Mouse (Mus musculus): ENCODE results near the gene Med13l. TPM values are rescaled to one million over a fixed set of nuclear protein-coding genes. Genes with fewer than 3 reads are reported as not detected.

Med13l gene
- total and polyA plus RNA-seq, 2 experiments from 2014 or later = 11.3 to 28.9 TPM

DNA sequence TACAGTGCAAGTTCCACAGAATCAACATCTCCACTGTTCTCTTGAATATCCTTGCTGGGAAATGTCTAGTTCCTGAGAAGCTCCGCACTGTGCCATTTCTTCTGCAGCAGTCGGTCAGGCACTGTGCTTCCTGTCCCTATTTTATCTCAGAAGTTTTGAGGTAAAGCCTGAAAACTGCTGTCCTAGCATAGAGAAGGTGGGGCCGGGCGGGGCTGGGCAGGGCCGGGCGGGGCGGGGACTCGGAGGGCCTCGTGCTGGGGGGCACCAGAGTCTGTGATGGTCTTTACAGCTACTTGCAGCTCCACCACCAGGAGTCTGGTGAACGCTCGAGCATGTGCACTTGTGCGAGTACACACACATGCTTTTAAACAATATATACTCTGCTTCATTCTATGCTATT, 83.6 kb downstream of the Med13l start:
- Histone ChIP-seq H3K4me3 (ENCODE audit: low read length) (no peak overlapping the region), H3K36me3 (ENCODE audit: insufficient read depth, low read length) (no peaks in the 10 kb centered on the region), H3K9me3 (ENCODE audit: low read length) (no peaks in the 10 kb centered on the region), H3K4me2 (ENCODE audit: low read depth, low read length) (no peak overlapping the region), H3K9ac (replicated peaks; ENCODE audit: low read length) (no peak overlapping the region), H3K27ac (no peak overlapping the region), H3K27me3 (ENCODE audit: insufficient read depth, low read length) (no peaks in the 10 kb centered on the region), H3K4me1 (ENCODE audit: insufficient read depth, low read length) (peaks cover 5% of the 10 kb centered on the region)
- WGBS = 91% methylated on average over 12 of the region's 12 CpGs
- ATAC-seq (no peak), DNase-seq (ENCODE audit: low spot score) (no peak)
- TF ChIP-seq CTCF (IDR thresholded peaks at IDR 0.05; ENCODE audit: low read depth) = no peak

DNA sequence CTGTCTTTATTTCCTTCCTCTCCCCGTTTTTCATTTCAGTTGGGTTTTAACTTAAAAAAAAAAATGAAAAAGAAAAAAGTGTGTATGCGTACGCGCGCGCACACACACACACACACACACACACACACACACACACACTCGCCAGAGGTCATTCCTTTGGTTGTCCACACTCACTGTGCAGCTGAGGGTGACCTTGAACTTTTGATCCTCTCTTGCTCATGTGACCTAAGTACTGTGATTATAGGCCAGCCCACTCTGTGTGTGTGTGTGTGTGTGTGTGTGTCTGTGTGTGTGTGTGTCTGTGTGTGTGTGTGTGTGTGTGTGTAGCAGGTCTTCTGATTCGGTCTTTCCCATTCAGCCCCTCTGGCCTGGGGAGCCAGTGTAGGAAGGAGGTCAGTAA, 84.0 kb downstream of the Med13l start:
- no peak for DNase-seq (ENCODE audit: low spot score)
- no peak overlapping the region for H3K4me2 ChIP-seq (ENCODE audit: low read depth, low read length)
- no peaks in the 10 kb centered on the region for H3K27me3 ChIP-seq (ENCODE audit: insufficient read depth, low read length)
- H3K9me3 ChIP-seq (ENCODE audit: low read length) = no peaks in the 10 kb centered on the region
- no peak overlapping the region for H3K4me3 ChIP-seq (ENCODE audit: low read length)
- H3K9ac ChIP-seq (replicated peaks; ENCODE audit: low read length) = no peak overlapping the region
- no peaks in the 10 kb centered on the region for H3K36me3 ChIP-seq (ENCODE audit: insufficient read depth, low read length)
- H3K4me1 ChIP-seq (ENCODE audit: insufficient read depth, low read length) = peaks cover 5% of the 10 kb centered on the region
- TF ChIP-seq CTCF (IDR thresholded peaks at IDR 0.05; ENCODE audit: low read depth) = no peak
- no peak overlapping the region for H3K27ac ChIP-seq
- 96% methylated on average over 8 of the region's 8 CpGs for WGBS
- no peak for ATAC-seq

DNA sequence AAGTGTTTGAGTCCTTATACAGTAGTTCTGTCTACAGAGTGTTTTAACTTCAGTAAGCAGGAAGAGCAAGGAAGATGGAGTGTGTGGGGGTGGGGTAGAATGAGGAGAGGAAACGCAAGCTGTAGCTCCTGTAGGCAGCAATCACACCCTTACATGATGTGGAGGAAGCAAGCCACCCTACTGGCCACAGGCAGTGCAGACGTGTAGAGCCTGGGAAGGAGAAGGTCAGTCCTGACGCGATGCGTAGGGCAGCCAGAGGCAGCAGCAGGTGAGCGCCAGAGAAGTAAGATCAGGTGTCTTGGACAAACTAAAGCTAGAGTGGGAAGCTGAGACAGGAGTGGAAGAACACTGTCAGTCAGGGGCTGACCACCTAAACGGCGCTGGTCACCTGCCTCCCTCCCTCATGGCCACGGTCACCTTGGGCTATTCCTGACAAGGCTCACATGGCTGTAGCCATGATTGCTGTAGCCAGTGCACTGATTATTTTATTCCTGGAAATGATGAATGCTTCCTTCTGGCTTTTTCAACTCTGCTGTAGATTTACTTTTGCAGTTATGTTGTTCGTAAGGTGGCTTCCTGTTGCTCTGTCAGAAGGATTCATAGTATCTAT, 84.8 kb downstream of the Med13l start:
- WGBS = 86% methylated on average over 10 of the region's 10 CpGs
- DNase-seq (ENCODE audit: low spot score) (no peak), ATAC-seq (no peak)
- no peak; the same call in 1 of the 2 replicates for TF ChIP-seq CTCF (IDR thresholded peaks at IDR 0.05; ENCODE audit: low read depth)
- Histone ChIP-seq H3K36me3 (ENCODE audit: insufficient read depth, low read length) (no peaks in the 10 kb centered on the region), H3K4me2 (ENCODE audit: low read depth, low read length) (no peak overlapping the region), H3K27me3 (ENCODE audit: insufficient read depth, low read length) (no peaks in the 10 kb centered on the region), H3K9me3 (ENCODE audit: low read length) (no peaks in the 10 kb centered on the region), H3K27ac (no peak overlapping the region), H3K4me3 (ENCODE audit: low read length) (no peak overlapping the region), H3K9ac (replicated peaks; ENCODE audit: low read length) (no peak overlapping the region), H3K4me1 (ENCODE audit: insufficient read depth, low read length) (peaks cover 5% of the 10 kb centered on the region)

DNA sequence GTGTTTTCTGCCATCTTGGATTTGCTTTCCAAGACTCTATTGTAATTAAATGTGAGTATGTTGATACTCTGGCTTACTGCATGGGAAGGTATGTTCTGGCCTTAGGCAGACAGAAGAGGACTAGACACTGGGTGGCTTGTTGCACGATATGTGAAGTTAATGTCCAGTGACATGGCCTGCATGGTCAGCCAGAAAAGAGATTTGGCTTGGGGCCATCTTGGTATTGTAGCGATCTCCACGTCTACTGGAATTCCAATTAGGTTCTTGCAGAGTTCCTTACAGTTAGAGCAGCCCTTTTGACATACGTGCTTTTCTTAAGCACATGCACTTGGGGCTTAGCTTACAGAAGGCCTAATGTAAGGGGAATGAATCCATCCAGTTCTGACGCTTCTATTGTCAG, 86.4 kb downstream of the Med13l start:
- ATAC-seq (no peak), DNase-seq (ENCODE audit: low spot score) (peak; percentile 19)
- Histone ChIP-seq H3K36me3 (ENCODE audit: insufficient read depth, low read length) (no peaks in the 10 kb centered on the region), H3K9me3 (ENCODE audit: low read length) (no peaks in the 10 kb centered on the region), H3K27ac (no peak overlapping the region), H3K4me3 (ENCODE audit: low read length) (no peak overlapping the region), H3K4me1 (ENCODE audit: insufficient read depth, low read length) (peaks cover 5% of the 10 kb centered on the region), H3K27me3 (ENCODE audit: insufficient read depth, low read length) (no peaks in the 10 kb centered on the region), H3K4me2 (ENCODE audit: low read depth, low read length) (no peak overlapping the region), H3K9ac (replicated peaks; ENCODE audit: low read length) (no peak overlapping the region)
- 37% methylated on average over 5 of the region's 5 CpGs for WGBS
- TF ChIP-seq CTCF (IDR thresholded peaks at IDR 0.05; ENCODE audit: low read depth) = no peak

DNA sequence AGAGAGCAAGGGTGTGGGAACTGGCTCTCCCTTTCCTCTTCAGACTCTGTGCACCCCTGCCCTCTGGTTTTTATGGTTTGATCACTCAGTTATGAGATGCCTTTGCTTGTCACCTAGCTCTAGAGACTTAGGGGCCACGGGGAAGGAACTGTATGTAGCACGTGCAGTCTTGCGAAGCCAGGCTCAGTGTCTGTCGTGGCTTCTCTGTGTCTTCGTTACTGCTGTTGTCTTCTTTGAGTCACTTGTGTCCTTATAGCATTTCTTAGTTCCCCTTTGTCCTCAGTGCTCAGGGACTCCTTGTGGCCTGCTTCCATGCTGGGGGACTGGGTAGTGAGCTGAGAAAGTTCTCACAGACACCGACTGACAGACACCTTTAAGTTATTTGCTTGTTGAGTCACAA, 86.9 kb downstream of the Med13l start:
- no peak overlapping the region for H3K4me2 ChIP-seq (ENCODE audit: low read depth, low read length)
- TF ChIP-seq CTCF (IDR thresholded peaks at IDR 0.05; ENCODE audit: low read depth) = no peak
- no peak overlapping the region for H3K4me3 ChIP-seq (ENCODE audit: low read length)
- H3K9me3 ChIP-seq (ENCODE audit: low read length) = no peaks in the 10 kb centered on the region
- H3K9ac ChIP-seq (replicated peaks; ENCODE audit: low read length) = no peak overlapping the region
- 52% methylated on average over 6 of the region's 6 CpGs for WGBS
- no peak for ATAC-seq
- no peaks in the 10 kb centered on the region for H3K36me3 ChIP-seq (ENCODE audit: insufficient read depth, low read length)
- no peaks in the 10 kb centered on the region for H3K27me3 ChIP-seq (ENCODE audit: insufficient read depth, low read length)
- H3K4me1 ChIP-seq (ENCODE audit: insufficient read depth, low read length) = peaks cover 5% of the 10 kb centered on the region
- no peak overlapping the region for H3K27ac ChIP-seq
- no peak for DNase-seq (ENCODE audit: low spot score)

DNA sequence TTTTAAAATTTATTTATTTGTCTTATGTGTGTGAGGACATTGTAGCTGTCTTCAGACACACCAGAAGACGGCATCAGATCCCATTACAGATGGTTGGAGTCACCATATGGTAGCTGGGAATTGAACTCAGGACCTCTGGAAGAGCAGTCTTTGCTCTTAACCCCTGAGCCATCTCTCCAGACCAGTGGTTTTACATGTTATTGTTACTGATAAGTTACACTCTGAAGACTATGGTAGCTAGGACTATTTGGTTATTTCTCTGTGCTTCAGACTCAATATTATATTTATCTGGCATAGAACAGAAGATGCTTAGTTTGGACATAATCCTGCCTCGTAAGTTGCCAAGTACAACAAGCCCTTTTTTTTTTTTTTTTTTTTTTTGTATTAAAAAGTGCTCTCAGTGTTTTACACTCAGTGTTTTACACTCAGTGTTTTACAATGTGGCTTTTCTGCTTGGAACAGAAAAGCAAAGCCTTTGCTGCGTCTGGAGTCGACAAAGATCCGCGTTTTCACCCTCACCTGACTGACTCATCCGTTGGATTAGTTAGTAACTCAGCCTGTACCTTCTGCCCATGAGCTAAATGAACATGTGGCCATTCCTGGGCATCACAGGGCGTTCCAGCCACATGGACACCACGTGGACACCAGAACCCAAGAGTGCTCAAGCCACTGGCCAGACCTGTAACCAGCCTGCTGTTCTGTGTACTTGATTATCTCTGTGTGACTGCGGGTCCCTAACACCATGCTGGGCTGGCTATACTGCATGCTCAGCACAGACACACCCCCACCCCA, 88.9 kb downstream of the Med13l start:
- ATAC-seq (no peak), DNase-seq (ENCODE audit: low spot score) (no peak)
- H3K36me3 ChIP-seq (ENCODE audit: insufficient read depth, low read length) = no peaks in the 10 kb centered on the region
- no peak overlapping the region for H3K4me2 ChIP-seq (ENCODE audit: low read depth, low read length)
- H3K27me3 ChIP-seq (ENCODE audit: insufficient read depth, low read length) = no peaks in the 10 kb centered on the region
- no peak for TF ChIP-seq CTCF (IDR thresholded peaks at IDR 0.05; ENCODE audit: low read depth)
- no peaks in the 10 kb centered on the region for H3K9me3 ChIP-seq (ENCODE audit: low read length)
- whole genome bisulfite sequencing = 74% methylated on average over 10 of the region's 10 CpGs
- H3K27ac ChIP-seq = no peak overlapping the region
- no peak overlapping the region for H3K9ac ChIP-seq (replicated peaks; ENCODE audit: low read length)
- no peak overlapping the region for H3K4me3 ChIP-seq (ENCODE audit: low read length)
- H3K4me1 ChIP-seq (ENCODE audit: insufficient read depth, low read length) = peaks cover 5% of the 10 kb centered on the region

DNA sequence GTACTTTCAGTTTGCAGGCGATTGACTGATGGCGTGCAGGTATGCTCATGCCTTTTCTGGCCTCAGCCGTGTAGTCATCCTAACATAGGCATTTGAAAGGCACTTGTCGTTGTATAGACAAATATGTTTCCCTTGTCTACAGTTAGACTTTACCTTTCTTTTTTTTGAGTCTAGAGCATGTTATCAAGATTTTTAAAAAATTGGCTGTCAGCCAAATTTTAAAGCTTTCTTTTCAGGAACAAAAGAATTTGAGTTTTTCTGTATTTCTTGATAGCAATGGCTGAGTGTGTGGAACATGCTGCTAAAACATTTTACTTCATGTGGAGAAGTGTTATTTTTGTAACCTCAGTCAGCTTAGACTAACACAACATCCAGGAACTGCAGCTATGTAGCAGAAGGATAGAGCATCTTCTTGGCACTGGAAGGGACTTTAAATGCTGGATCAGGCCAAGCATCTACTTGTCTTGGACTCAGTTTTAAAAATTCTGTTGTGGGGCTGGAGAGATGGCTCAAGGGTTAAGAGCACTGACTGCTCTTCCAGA, 89.6 kb downstream of the Med13l start:
- Histone ChIP-seq H3K4me2 (ENCODE audit: low read depth, low read length) (no peak overlapping the region), H3K27ac (no peak overlapping the region), H3K27me3 (ENCODE audit: insufficient read depth, low read length) (no peaks in the 10 kb centered on the region), H3K4me1 (ENCODE audit: insufficient read depth, low read length) (peaks cover 5% of the 10 kb centered on the region), H3K9me3 (ENCODE audit: low read length) (no peaks in the 10 kb centered on the region), H3K36me3 (ENCODE audit: insufficient read depth, low read length) (no peaks in the 10 kb centered on the region), H3K4me3 (ENCODE audit: low read length) (no peak overlapping the region), H3K9ac (replicated peaks; ENCODE audit: low read length) (no peak overlapping the region)
- TF ChIP-seq CTCF (IDR thresholded peaks at IDR 0.05; ENCODE audit: low read depth) = no peak
- no peak for DNase-seq (ENCODE audit: low spot score)
- WGBS = 80% methylated on average over 4 of the region's 4 CpGs
- no peak for ATAC-seq
